Mouse (Mus musculus): ENCODE measurements around the gene Gpx4. TPM values are rescaled to one million over a fixed set of nuclear protein-coding genes. Genes with fewer than 3 reads are reported as not detected.

The Gpx4 gene
- polyA plus RNA-seq, 1 experiment from 2014 or later = 532 TPM

DNA sequence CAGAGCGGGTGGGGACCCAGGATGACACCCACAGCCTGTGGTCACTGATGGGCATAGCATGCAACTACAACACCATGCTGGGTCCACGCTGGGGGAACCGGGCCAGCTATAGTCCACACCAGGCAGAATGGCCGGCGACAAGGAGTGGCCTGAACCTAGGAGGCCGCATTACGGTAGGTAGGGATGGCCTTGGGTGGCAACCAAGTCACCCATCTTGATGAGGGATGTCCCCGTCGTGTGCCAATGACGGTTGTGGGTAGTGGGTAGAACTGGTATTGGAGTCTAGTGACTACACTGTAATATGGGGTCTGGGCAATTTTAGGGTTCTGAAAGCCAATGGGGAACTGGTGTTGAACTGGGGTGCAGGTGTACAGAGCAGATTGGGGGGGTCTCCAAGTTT lies 30.0 kb upstream of the Gpx4 start:
- Histone ChIP-seq H3K9ac (replicated peaks) (no peak overlapping the region), H3K4me1 (replicated peaks) (peaks cover 8% of the 10 kb centered on the region), H3K4me2 (replicated peaks) (no peak overlapping the region), H3K4me3 (replicated peaks) (no peak overlapping the region), H3K27me3 (peaks cover 84% of the 10 kb centered on the region), H3K36me3 (peaks cover 2% of the 10 kb centered on the region), H3K9me3 (no peaks in the 10 kb centered on the region), H3K27ac (no peak overlapping the region)
- WGBS = 89% methylated on average over 10 of the region's 10 CpGs
- no peak for ATAC-seq

DNA sequence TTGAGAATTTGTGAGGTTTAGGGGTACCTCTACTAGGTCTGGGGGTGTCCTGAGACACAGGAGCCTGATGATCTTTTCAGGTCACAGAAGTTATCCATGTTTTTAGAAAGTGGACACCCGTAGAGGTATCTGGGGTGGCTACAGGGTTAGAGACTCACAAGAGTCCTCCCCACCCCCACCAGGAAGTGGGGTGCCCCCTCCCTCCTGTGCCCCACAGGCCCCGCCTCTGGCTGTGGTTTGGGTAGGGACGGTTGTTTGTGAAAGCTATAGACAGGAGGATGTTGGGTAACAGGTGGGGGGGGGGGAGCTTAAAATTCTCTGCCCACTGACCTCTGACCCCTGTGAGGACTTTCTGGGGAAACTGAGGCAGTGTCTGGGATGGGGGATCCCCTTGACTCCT lies 29.6 kb upstream of the Gpx4 start:
- H3K4me3 ChIP-seq (replicated peaks) = no peak overlapping the region
- H3K27me3 ChIP-seq = peaks cover 79% of the 10 kb centered on the region
- no peak overlapping the region for H3K27ac ChIP-seq
- H3K9me3 ChIP-seq = no peaks in the 10 kb centered on the region
- WGBS = 70% methylated on average over 3 of the region's 3 CpGs
- peaks cover 8% of the 10 kb centered on the region for H3K4me1 ChIP-seq (replicated peaks)
- no peaks in the 10 kb centered on the region for H3K36me3 ChIP-seq
- no peak for ATAC-seq
- no peak overlapping the region for H3K4me2 ChIP-seq (replicated peaks)
- H3K9ac ChIP-seq (replicated peaks) = no peak overlapping the region

DNA sequence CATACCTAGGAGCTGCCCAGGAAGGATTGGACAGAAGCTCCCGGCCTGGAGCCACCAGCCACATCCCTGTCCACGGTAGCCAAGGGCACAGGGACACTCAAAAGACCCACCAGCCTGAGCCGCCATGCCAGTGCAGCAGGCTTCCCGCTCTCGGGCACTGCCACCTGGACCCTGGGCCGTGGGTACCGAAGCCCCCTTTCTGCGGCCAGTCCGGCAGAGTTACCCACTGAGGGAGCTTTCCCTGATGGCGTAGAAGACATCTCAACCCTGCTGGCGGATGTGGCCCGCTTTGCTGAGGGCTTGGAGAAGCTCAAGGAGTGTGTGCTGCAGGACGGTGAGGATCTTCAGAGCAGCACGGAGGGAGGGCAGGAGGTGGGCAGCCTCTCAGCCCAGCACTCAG lies 29.2 kb upstream of the Gpx4 start:
- Histone ChIP-seq H3K9ac (replicated peaks) (no peak overlapping the region), H3K36me3 (no peaks in the 10 kb centered on the region), H3K9me3 (no peaks in the 10 kb centered on the region), H3K4me3 (replicated peaks) (no peak overlapping the region), H3K4me2 (replicated peaks) (no peak overlapping the region), H3K4me1 (replicated peaks) (peaks cover 8% of the 10 kb centered on the region), H3K27ac (no peak overlapping the region), H3K27me3 (peaks cover 75% of the 10 kb centered on the region)
- no peak for ATAC-seq
- 85% methylated on average over 14 of the region's 14 CpGs for WGBS

DNA sequence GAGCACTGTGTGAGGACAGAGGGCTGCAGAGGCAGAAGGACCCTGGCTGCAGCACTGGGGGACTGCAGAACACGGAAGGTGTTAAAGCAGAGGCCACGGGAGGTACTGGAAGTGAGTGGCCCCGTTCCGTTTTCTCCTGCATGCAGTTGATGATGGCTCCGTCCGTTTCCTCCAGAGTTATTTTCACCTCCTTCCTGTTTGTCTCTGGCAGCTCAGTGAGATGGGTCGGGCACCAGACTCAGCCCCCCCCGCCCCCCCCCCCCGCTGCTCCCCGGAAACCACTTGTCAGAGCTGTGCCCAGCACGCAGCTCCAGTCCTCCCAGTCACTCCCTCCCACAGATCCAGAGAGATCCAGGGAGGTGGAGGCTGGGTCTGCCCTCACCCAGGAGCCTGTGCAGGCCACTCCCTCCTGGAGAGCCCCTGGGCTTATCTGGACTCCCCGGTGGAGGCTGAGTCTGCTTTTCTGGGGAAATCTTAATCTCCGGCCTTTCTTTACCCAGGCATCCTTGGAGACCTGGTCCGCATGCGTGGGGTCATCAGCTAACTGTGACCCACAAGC lies 28.1 kb upstream of the Gpx4 start:
- Histone ChIP-seq H3K27me3 (peaks cover 65% of the 10 kb centered on the region), H3K27ac (no peak overlapping the region)
- 7% methylated on average over 15 of the region's 15 CpGs for WGBS

DNA sequence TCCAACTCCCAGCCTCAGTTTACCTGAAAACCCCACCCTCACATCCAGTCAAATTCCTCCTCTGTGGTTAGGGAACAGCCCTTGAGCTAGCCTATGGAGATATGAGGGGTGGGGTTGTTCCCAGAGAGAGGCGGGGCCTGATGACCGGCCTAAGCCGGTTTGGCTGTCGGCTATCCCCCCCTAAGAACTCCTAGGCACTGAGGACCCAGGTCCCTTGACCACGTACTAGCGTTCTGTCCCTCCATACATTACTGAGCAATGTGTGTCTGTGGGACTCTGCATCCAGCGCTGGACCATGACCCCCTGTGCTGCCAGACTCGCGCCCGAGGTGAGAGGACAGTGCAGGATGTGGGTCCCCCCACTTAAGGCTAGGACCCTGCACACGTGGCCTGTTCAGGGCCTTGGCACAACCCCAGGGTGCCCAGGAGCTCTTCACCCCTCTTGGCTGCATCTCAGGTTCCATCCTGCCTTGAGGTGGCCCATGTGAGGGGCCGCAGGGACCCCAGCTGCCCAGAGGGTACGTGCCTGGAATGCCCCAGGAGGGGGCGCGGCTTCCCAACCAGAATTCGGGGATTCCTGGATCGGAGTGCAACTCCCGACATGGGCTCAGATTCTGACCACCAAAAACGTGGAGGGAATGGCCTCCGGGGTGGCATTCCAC lies 27.4 kb upstream of the Gpx4 start:
- WGBS = 4% methylated on average over 20 of the region's 20 CpGs
- H3K4me2 ChIP-seq (replicated peaks) = peak overlapping the region; percentile 19
- no peak overlapping the region; the same call in 1 of the 2 replicates for H3K9ac ChIP-seq (replicated peaks)
- H3K4me3 ChIP-seq (replicated peaks) = 0 out of 2 replicates have a peak overlapping the region, but pooled peaks have one; percentile 2
- peak; percentile 49; the same call in 1 of the 2 replicates for ATAC-seq
- H3K27me3 ChIP-seq = peaks cover 57% of the 10 kb centered on the region
- no peaks in the 10 kb centered on the region for H3K9me3 ChIP-seq
- H3K27ac ChIP-seq = no peak overlapping the region
- H3K4me1 ChIP-seq (replicated peaks) = peaks cover 8% of the 10 kb centered on the region
- no peaks in the 10 kb centered on the region for H3K36me3 ChIP-seq

More for the DNA sequence above, 28.1 kb upstream of the Gpx4 start:
- H3K9ac ChIP-seq (replicated peaks) = no peak overlapping the region
- no peak for ATAC-seq
- no peaks in the 10 kb centered on the region for H3K36me3 ChIP-seq
- no peak overlapping the region for H3K4me2 ChIP-seq (replicated peaks)
- no peak overlapping the region for H3K4me3 ChIP-seq (replicated peaks)
- no peaks in the 10 kb centered on the region for H3K9me3 ChIP-seq
- peaks cover 8% of the 10 kb centered on the region for H3K4me1 ChIP-seq (replicated peaks)

DNA sequence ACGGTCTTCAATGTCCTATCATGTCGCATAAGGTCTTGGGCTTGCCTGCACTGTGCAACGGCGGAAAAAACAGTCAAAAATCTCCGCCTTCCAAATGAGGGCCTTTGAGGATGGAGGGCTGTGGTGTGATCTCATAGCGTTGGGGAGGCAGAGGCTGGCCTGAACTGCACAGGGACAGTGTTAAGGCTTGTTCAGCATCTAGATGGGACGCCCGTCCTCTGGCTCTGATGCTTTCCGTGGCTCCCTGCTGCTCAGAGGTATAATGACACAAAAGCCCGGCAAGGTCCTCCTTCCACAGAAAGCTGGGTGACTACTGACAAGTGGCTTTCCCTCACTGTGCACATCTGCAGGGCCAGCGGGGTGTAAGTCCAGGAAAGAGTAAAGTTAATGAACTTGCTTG lies 26.8 kb upstream of the Gpx4 start:
- Histone ChIP-seq H3K9ac (replicated peaks) (no peak overlapping the region; the same call in 1 of the 2 replicates), H3K4me2 (replicated peaks) (0 out of 2 replicates have a peak overlapping the region, but pooled peaks have one; percentile 19), H3K36me3 (no peaks in the 10 kb centered on the region), H3K4me1 (replicated peaks) (peaks cover 8% of the 10 kb centered on the region), H3K27me3 (peaks cover 51% of the 10 kb centered on the region), H3K27ac (no peak overlapping the region), H3K4me3 (replicated peaks) (no peak overlapping the region), H3K9me3 (no peaks in the 10 kb centered on the region)
- 17% methylated on average over 11 of the region's 11 CpGs for WGBS
- ATAC-seq = no peak

DNA sequence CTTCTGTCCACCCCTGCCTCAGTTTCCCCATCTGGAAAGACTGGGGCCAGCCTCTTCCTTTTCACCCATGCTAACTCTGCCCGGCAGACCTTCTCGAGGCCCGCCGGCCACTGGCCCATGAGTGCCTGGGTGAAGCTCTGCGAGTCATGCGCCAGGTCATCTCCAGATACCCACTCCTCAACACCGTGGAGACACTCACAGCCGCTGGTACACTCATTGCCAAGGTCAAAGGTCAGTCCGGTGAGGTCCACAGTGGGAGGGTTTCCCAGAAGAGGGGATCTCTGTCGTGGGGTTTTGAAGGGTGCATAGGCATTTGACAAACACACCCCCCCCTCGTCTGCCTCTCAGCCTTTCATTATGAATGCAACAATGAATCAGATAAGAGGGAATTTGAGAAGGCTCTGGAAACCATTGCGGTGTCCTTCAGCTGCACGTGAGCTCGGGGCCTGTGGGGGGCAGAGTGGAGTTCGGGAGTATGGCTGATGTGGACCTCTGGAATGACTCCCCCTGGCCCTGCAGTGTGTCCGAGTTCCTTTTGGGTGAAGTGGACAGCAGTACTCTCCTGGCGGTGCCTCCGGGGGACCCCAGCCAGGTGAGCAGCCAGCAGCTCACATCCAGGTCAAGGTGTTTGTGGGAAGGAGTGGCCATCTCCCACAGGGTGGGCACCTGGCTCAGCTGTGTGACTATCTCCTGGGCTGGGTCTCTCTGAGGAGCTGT lies 26.2 kb upstream of the Gpx4 start:
- Histone ChIP-seq H3K27ac (no peak overlapping the region), H3K4me3 (replicated peaks) (no peak overlapping the region), H3K36me3 (no peaks in the 10 kb centered on the region), H3K9me3 (no peaks in the 10 kb centered on the region), H3K9ac (replicated peaks) (no peak overlapping the region), H3K4me1 (replicated peaks) (peaks cover 8% of the 10 kb centered on the region), H3K4me2 (replicated peaks) (no peak overlapping the region), H3K27me3 (peaks cover 45% of the 10 kb centered on the region)
- no peak for ATAC-seq
- 81% methylated on average over 18 of the region's 18 CpGs for WGBS

DNA sequence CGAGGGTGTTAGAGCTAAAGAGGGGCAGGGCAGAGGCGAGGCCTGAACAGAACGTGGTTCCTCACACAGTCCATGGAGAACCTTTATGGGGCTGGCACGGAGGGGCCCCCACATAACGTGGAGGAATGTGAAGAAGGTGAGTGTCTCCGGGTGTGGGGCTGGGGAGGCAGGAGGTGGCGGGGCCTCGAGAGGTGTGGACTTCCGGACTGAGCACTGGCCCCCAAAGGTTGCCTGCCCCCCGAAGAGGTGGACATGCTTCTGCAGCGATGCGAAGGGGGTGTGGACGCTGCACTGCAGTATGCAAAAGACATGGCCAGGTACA lies 25.7 kb upstream of the Gpx4 start:
- no peak overlapping the region for H3K4me2 ChIP-seq (replicated peaks)
- no peak for ATAC-seq
- no peak overlapping the region for H3K4me3 ChIP-seq (replicated peaks)
- H3K9ac ChIP-seq (replicated peaks) = no peak overlapping the region
- no peak overlapping the region for H3K27ac ChIP-seq
- no peaks in the 10 kb centered on the region for H3K9me3 ChIP-seq
- H3K36me3 ChIP-seq = no peaks in the 10 kb centered on the region
- 94% methylated on average over 13 of the region's 13 CpGs for WGBS
- peaks cover 8% of the 10 kb centered on the region for H3K4me1 ChIP-seq (replicated peaks)
- peaks cover 40% of the 10 kb centered on the region for H3K27me3 ChIP-seq

DNA sequence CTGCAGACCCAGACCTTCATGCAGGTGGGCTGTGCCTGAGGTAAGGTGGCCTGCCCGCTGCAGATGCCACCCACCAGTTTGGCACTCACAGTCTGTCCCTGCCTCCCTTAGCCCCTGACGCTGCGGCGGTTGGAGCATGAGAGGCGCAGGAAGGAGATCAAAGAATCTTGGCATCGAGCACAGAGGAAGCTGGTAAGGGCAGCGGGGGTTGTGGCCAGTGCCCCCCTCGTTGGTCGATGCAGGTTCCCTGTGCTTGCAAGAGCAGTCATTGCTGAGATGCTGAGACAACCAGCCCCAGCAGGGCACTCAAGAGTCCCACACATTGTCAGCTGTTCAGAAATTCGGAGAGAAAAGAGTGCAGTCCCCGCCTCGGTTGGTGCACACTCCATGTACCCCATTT lies 24.8 kb upstream of the Gpx4 start:
- no peaks in the 10 kb centered on the region for H3K36me3 ChIP-seq
- no peak for ATAC-seq
- no peak overlapping the region for H3K9ac ChIP-seq (replicated peaks)
- H3K27ac ChIP-seq = no peak overlapping the region
- peaks cover 32% of the 10 kb centered on the region for H3K27me3 ChIP-seq
- WGBS = 92% methylated on average over 12 of the region's 12 CpGs
- H3K9me3 ChIP-seq = no peaks in the 10 kb centered on the region
- no peak overlapping the region for H3K4me2 ChIP-seq (replicated peaks)
- H3K4me3 ChIP-seq (replicated peaks) = no peak overlapping the region
- peaks cover 8% of the 10 kb centered on the region for H3K4me1 ChIP-seq (replicated peaks)

DNA sequence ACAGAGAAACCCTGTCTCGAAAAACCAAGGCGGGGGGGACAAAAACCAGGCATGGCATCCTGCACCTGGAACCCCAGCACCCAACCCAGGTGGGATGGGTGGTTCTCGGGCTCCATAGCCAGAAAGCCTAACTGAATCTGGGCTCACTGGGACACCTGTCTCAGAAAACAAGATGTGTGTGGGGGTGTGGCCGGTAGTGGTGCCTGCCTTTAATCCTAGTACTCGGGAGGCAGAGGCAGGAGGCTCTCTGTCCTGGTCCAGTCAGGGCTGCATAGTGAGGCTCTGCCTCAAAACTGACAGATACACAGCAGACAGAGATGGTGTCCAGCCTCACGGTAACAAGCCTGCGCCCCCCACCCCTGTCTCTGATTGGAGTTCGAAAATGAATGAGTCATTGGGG lies 24.2 kb upstream of the Gpx4 start:
- ATAC-seq = no peak
- H3K4me3 ChIP-seq (replicated peaks) = no peak overlapping the region
- H3K36me3 ChIP-seq = no peaks in the 10 kb centered on the region
- WGBS = 96% methylated on average over 8 of the region's 8 CpGs
- H3K4me1 ChIP-seq (replicated peaks) = peaks cover 8% of the 10 kb centered on the region
- no peak overlapping the region for H3K27ac ChIP-seq
- H3K9me3 ChIP-seq = no peaks in the 10 kb centered on the region
- peaks cover 26% of the 10 kb centered on the region for H3K27me3 ChIP-seq
- no peak overlapping the region for H3K4me2 ChIP-seq (replicated peaks)
- no peak overlapping the region for H3K9ac ChIP-seq (replicated peaks)

DNA sequence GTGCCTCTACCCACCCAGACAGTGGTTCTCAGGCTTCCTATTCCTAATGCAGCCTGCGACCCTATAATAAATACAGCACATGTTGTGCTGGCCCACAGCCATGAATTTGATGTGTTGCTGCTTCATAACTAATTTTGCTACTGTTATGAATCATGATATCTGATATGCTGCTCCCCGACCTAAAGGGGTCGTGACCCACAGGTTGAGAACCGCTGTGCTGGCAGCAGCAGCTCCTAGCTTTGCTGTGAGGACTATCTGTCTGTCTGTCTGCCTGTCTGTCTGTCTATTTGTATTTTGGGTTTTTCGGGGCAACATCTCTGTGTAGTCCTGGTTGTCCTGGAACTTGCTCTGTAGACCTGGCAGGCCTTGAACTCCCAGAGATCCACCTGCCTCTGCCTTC lies 23.2 kb upstream of the Gpx4 start:
- Histone ChIP-seq H3K36me3 (no peaks in the 10 kb centered on the region), H3K27ac (no peak overlapping the region), H3K4me1 (replicated peaks) (peaks cover 8% of the 10 kb centered on the region), H3K4me2 (replicated peaks) (no peak overlapping the region), H3K9ac (replicated peaks) (no peak overlapping the region), H3K4me3 (replicated peaks) (no peak overlapping the region), H3K9me3 (no peaks in the 10 kb centered on the region), H3K27me3 (peaks cover 21% of the 10 kb centered on the region)
- WGBS = 84% methylated on average over 5 of the region's 5 CpGs
- no peak for ATAC-seq

DNA sequence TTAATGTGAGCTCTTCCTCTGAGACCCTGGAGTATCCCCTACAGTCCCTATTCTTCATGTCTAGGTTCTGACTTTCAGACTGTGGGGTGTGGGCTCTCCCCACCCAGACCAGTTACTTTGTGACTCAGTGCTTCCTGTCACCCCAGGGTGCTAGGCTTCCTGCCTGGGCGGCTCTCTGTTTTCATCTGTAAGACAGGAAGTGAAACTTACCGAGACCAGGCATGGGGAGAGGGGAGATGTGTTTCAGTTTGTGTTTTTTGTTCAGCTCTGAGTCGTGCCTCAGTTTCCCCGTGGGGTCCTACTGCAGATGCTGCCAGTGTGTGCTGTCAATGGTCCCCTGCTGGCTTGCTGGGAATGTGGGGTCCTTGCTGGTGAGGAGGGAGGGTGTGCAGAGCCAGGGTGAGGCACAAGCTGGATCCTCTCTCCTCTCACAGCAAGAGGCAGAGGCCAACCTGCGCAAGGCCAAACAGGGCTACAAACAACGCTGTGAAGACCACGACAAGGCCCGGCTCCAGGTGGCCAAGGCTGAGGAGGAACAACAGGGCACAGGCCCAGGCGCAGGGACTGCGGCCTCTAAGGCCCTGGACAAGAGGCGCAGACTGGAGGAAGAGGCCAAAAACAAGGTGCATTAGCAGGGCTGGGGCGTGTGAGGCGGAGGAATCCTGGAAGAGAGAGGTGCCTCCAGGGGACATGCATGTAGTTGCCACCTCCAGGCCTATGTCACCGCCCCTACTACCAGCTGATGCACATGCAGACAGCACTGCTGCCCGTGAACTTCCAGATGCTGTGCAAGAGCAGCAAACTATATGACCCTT lies 22.5 kb upstream of the Gpx4 start:
- peaks cover 14% of the 10 kb centered on the region for H3K27me3 ChIP-seq
- H3K36me3 ChIP-seq = no peaks in the 10 kb centered on the region
- WGBS = 78% methylated on average over 15 of the region's 15 CpGs
- H3K4me3 ChIP-seq (replicated peaks) = no peak overlapping the region
- H3K9me3 ChIP-seq = no peaks in the 10 kb centered on the region
- no peak for ATAC-seq
- peaks cover 6% of the 10 kb centered on the region for H3K4me1 ChIP-seq (replicated peaks)
- peak overlapping the region; percentile 14; the same call in 1 of the 2 replicates for H3K27ac ChIP-seq
- H3K9ac ChIP-seq (replicated peaks) = no peak overlapping the region
- H3K4me2 ChIP-seq (replicated peaks) = no peak overlapping the region

Measured in midbrain, embryonic 13.5 days (tissue).